Mouse (Mus musculus): ENCODE data around the gene Otop2.

DNA sequence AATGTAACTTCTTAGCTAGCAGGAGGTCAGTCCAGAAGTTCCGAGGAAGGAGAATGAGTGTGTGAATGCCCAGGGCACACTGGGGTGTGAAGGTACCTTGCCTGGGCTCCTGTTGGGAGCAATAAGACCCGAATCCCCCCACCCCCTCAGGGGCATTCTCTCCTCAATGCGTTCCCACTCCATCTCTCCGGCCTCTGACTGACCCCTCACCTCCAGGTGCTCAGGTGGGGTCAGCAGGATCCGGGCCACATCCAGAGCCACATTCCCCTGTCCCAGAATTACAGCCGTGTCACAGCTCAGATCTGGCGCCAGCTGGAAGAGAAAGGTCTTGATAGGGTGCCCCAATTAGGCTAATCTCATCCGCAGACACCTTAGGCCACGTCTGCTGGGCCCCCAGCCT is 35.9 kb upstream of the Otop2 start:
- TF ChIP-seq EP300 (IDR thresholded peaks at IDR 0.05; ENCODE audit: low read depth) (no peak), CTCF (IDR thresholded peaks at IDR 0.05; ENCODE audit: low read depth) (no peak)
